Mouse (Mus musculus) MEL (cell line): ENCODE measurements around the gene Atxn2. TPM values are rescaled to one million over a fixed set of nuclear protein-coding genes. Genes with fewer than 3 reads are reported as not detected.

Source experiments
- DNase-seq: peaks from one replicate; pipeline ENCODE4 v3.0.0; 2011; ENCODE audit warnings: low read depth, low spot score
- H3K27ac ChIP-seq: 2 replicates; pipeline ENCODE4 v1.5.1; 2012; ENCODE audit warnings: low read depth, mild to moderate bottlenecking, control low read depth, low read length, moderate library complexity; ENCODE audit not compliant: control insufficient read depth
- H3K27me3 ChIP-seq, 2 experiments: fragments of 150-350 bp in 1 of 2; sonication (generic) in 1 of 2; 2 replicates each; pipeline ENCODE4 v1.6.1; 2012; ENCODE audit warnings: low read length in 2 of 2, mild to moderate bottlenecking in 2 of 2, improper control_type of control experiment in 1 of 2, moderate library complexity in 1 of 2; ENCODE audit not compliant: insufficient read depth in 2 of 2, control insufficient read depth in 1 of 2
- H3K36me3 ChIP-seq, 2 experiments: 2 replicates each; pipeline ENCODE4 v1.6.1; 2012 to 2014; ENCODE audit warnings: low read length in 2 of 2, improper control_type of control experiment in 1 of 2, inconsistent platforms in 1 of 2, mild to moderate bottlenecking in 1 of 2; ENCODE audit not compliant: insufficient read depth in 2 of 2, control insufficient read depth in 1 of 2
- H3K4me1 ChIP-seq, 2 experiments: fragments of 150-350 bp in 1 of 2; sonication (generic) in 1 of 2; 2 replicates each; pipeline ENCODE4 v1.6.1; 2012; ENCODE audit warnings: low read length in 2 of 2, improper control_type of control experiment in 1 of 2, mild to moderate bottlenecking in 1 of 2; ENCODE audit not compliant: insufficient read depth in 2 of 2, control insufficient read depth in 1 of 2
- H3K4me3 ChIP-seq, 2 experiments: fragments of 150-350 bp in 1 of 2; sonication (generic) in 1 of 2; 2 replicates each; pipeline ENCODE4 v1.5.1; 2012; ENCODE audit warnings: low read depth in 2 of 2, low read length in 2 of 2, mild to moderate bottlenecking in 2 of 2, moderate library complexity in 2 of 2, control low read depth in 1 of 2, improper control_type of control experiment in 1 of 2; ENCODE audit not compliant: control insufficient read depth in 1 of 2, insufficient read depth in 1 of 2
- H3K79me2 ChIP-seq: 2 replicates; pipeline ENCODE4 v1.6.1; 2012; ENCODE audit warnings: mild to moderate bottlenecking, low read length, moderate library complexity; ENCODE audit not compliant: control insufficient read depth, poor library complexity, insufficient read depth
- H3K9ac ChIP-seq: 2 replicates; pipeline ENCODE4 v1.6.1; 2012; ENCODE audit warnings: low read depth, mild to moderate bottlenecking, control low read depth, low read length, moderate library complexity; ENCODE audit not compliant: control insufficient read depth, poor library complexity, severe bottlenecking
- H3K9me3 ChIP-seq: fragments of 150-350 bp; sonication (generic); replicated peaks from 2 replicates; pipeline ENCODE4 v1.6.1; 2012; ENCODE audit warnings: mild to moderate bottlenecking, low read length, improper control_type of control experiment, moderate library complexity; ENCODE audit not compliant: insufficient read depth
- BHLHE40 ChIP-seq: IDR thresholded peaks from 2 replicates; pipeline ENCODE4 v1.6.1; 2012; ENCODE audit warnings: low read depth, mild to moderate bottlenecking, inconsistent platforms, low read length, improper control_type of control experiment, borderline replicate concordance
- CHD1 ChIP-seq: IDR thresholded peaks from 2 replicates; pipeline ENCODE4 v1.6.1; 2012; ENCODE audit warnings: low read depth, mild to moderate bottlenecking, inconsistent platforms, low read length, improper control_type of control experiment
- CHD2 ChIP-seq: IDR thresholded peaks from 2 replicates; pipeline ENCODE4 v1.6.1; 2011; ENCODE audit warnings: low read length, improper control_type of control experiment
- CTCF ChIP-seq, 3 experiments: IDR thresholded peaks in 2 of 3; conservative IDR thresholded peaks in 1 of 3; 2 replicates each; pipeline ENCODE4 v1.5.1; 2011 to 2012; ENCODE audit warnings: low read length in 3 of 3, low read depth in 2 of 3, mild to moderate bottlenecking in 2 of 3, improper control_type of control experiment in 1 of 3, inconsistent platforms in 1 of 3, mixed read lengths in 1 of 3, moderate library complexity in 1 of 3; ENCODE audit not compliant: control insufficient read depth in 1 of 3, insufficient read depth in 1 of 3, poor library complexity in 1 of 3, severe bottlenecking in 1 of 3
- ETS1 ChIP-seq: IDR thresholded peaks from 2 replicates; pipeline ENCODE4 v1.6.1; 2012; ENCODE audit warnings: low read depth, mild to moderate bottlenecking, inconsistent platforms, low read length, improper control_type of control experiment, moderate library complexity
- GATA1 ChIP-seq: IDR thresholded peaks from 2 replicates; pipeline ENCODE4 v1.6.1; 2011; ENCODE audit warnings: low read depth, low read length, improper control_type of control experiment
- HCFC1 ChIP-seq: IDR thresholded peaks from 2 replicates; pipeline ENCODE4 v1.6.1; 2012; ENCODE audit warnings: low read depth, mild to moderate bottlenecking, inconsistent platforms, low read length, improper control_type of control experiment, moderate library complexity
- KAT2A ChIP-seq: conservative IDR thresholded peaks from 2 replicates; pipeline ENCODE4 v1.6.1; 2012; ENCODE audit warnings: low read depth, low read length, improper control_type of control experiment, inconsistent platforms
- MAX ChIP-seq: IDR thresholded peaks from 2 replicates; pipeline ENCODE4 v1.6.1; 2011; ENCODE audit warnings: low read length, improper control_type of control experiment
- MAZ ChIP-seq: IDR thresholded peaks from 2 replicates; pipeline ENCODE4 v1.6.1; 2012; ENCODE audit warnings: low read depth, mild to moderate bottlenecking, inconsistent platforms, low read length, improper control_type of control experiment
- MEF2A ChIP-seq: IDR thresholded peaks from 2 replicates; pipeline ENCODE4 v1.6.1; 2014; ENCODE audit warnings: low read depth, mild to moderate bottlenecking, inconsistent platforms, low read length, improper control_type of control experiment; ENCODE audit not compliant: poor library complexity, insufficient replicate concordance, severe bottlenecking; ENCODE audit errors: extremely low read depth
- MXI1 ChIP-seq: IDR thresholded peaks from 2 replicates; pipeline ENCODE4 v1.6.1; 2011; ENCODE audit warnings: mild to moderate bottlenecking, low read depth, low read length, improper control_type of control experiment
- MYB ChIP-seq: IDR thresholded peaks from 2 replicates; pipeline ENCODE4 v1.6.1; 2011; ENCODE audit warnings: mild to moderate bottlenecking, low read depth, low read length, improper control_type of control experiment
- MYC ChIP-seq: IDR thresholded peaks from 2 replicates; pipeline ENCODE4 v1.6.1; 2011; ENCODE audit warnings: low read depth, mild to moderate bottlenecking, low read length, improper control_type of control experiment, moderate library complexity
- NELFE ChIP-seq: IDR thresholded peaks from 2 replicates; pipeline ENCODE4 v1.6.1; 2011; ENCODE audit warnings: low read depth, low read length, improper control_type of control experiment
- POLR2A ChIP-seq, 2 experiments: IDR thresholded peaks; 2 replicates each; pipeline ENCODE4 v1.6.1; 2011 to 2012; ENCODE audit warnings: low read length in 2 of 2, mild to moderate bottlenecking in 2 of 2, control low read depth in 1 of 2, improper control_type of control experiment in 1 of 2, low read depth in 1 of 2, moderate library complexity in 1 of 2; ENCODE audit not compliant: control insufficient read depth in 1 of 2, insufficient read depth in 1 of 2, poor library complexity in 1 of 2
- POLR2AphosphoS2 ChIP-seq: IDR thresholded peaks from 2 replicates; pipeline ENCODE4 v1.6.1; 2011; ENCODE audit warnings: low read length, improper control_type of control experiment
- RAD21 ChIP-seq: IDR thresholded peaks from 2 replicates; pipeline ENCODE4 v1.6.1; 2011; ENCODE audit warnings: mild to moderate bottlenecking, low read depth, low read length, improper control_type of control experiment
- RCOR1 ChIP-seq: IDR thresholded peaks from 2 replicates; pipeline ENCODE4 v1.6.1; 2012; ENCODE audit warnings: low read depth, mild to moderate bottlenecking, inconsistent platforms, low read length, improper control_type of control experiment
- SIN3A ChIP-seq: IDR thresholded peaks from 2 replicates; pipeline ENCODE4 v1.6.1; 2012; ENCODE audit warnings: low read length, improper control_type of control experiment, inconsistent platforms
- SMC3 ChIP-seq: IDR thresholded peaks from 2 replicates; pipeline ENCODE4 v1.6.1; 2011; ENCODE audit warnings: low read depth, low read length, improper control_type of control experiment
- TAL1 ChIP-seq: IDR thresholded peaks from 2 replicates; pipeline ENCODE4 v1.6.1; 2012; ENCODE audit warnings: mild to moderate bottlenecking, inconsistent platforms, low read length, moderate library complexity, mixed read lengths
- TBP ChIP-seq: IDR thresholded peaks from 2 replicates; pipeline ENCODE4 v1.8.0; 2011; ENCODE audit warnings: low read depth, low read length, improper control_type of control experiment
- TCF12 ChIP-seq: IDR thresholded peaks from 2 replicates; pipeline ENCODE4 v1.6.1; 2014; ENCODE audit warnings: low read depth, mild to moderate bottlenecking, inconsistent platforms, low read length, improper control_type of control experiment, moderate library complexity
- UBTF ChIP-seq: IDR thresholded peaks from 2 replicates; pipeline ENCODE4 v1.6.1; 2012; ENCODE audit warnings: low read depth, mild to moderate bottlenecking, inconsistent platforms, low read length, improper control_type of control experiment, moderate library complexity, borderline replicate concordance; ENCODE audit not compliant: insufficient read depth
- USF1 ChIP-seq: IDR thresholded peaks from 2 replicates; pipeline ENCODE4 v1.6.1; 2014; ENCODE audit warnings: low read depth, mild to moderate bottlenecking, inconsistent platforms, low read length, improper control_type of control experiment, moderate library complexity
- USF2 ChIP-seq, 2 experiments: IDR thresholded peaks; 2 replicates each; pipeline ENCODE4 v1.6.1; 2011 to 2012; ENCODE audit warnings: improper control_type of control experiment in 2 of 2, low read length in 2 of 2, borderline replicate concordance in 1 of 2, inconsistent platforms in 1 of 2, low read depth in 1 of 2, mild to moderate bottlenecking in 1 of 2; ENCODE audit not compliant: insufficient read depth in 1 of 2
- ZC3H11A ChIP-seq: IDR thresholded peaks from 2 replicates; pipeline ENCODE4 v1.6.1; 2012; ENCODE audit warnings: low read depth, mild to moderate bottlenecking, inconsistent platforms, low read length, improper control_type of control experiment
- ZKSCAN1 ChIP-seq: IDR thresholded peaks from 2 replicates; pipeline ENCODE4 v1.6.1; 2012; ENCODE audit warnings: low read depth, mild to moderate bottlenecking, inconsistent platforms, low read length, improper control_type of control experiment, moderate library complexity
- ZMIZ1 ChIP-seq: IDR thresholded peaks from 2 replicates; pipeline ENCODE4 v1.6.1; 2012; ENCODE audit warnings: low read depth, mild to moderate bottlenecking, inconsistent platforms, low read length, improper control_type of control experiment, moderate library complexity
- polyA plus RNA-seq, 2 experiments: library from polyadenylated mRNA; stranded (reverse) in 1 of 2; unstranded in 1 of 2; fragments of >175 nt in 1 of 2; fragments of >200 nt in 1 of 2; gene quantifications; 2 replicates each; pipeline versions ENCODE4 v1.2.1 to v1.2.4; 2012; ENCODE audit warnings: low replicate concordance in 2 of 2, low read depth in 1 of 2; ENCODE audit not compliant: insufficient read length in 2 of 2, insufficient read depth in 1 of 2, missing spikeins in 1 of 2
- total RNA-seq: library from RNA; depleted of rRNA; stranded (reverse); fragments of 300-350 nt; gene quantifications from 2 replicates; pipeline ENCODE4 v1.2.3, GENCODE M21; 2012; rRNA removed

The Atxn2 gene
- total RNA-seq (16.3 and 18.5 TPM in 2 replicates), polyA plus RNA-seq (100 to 1,000 TPM in 1 of 2 experiments, 10 to 100 TPM in 1; 85.4 to 476 TPM)

GRCm38 (mm10) chr5:121711174-121711927 lies at the start of gene Atxn2:
Gene Atxn2 (plus strand): TSS chr5:121711337.
- Histone ChIP-seq H3K9ac (peak within 1 kb of the TSS; percentile 97), H3K27me3 (no peaks in the 10 kb centered on the region), H3K4me3 (peak within 1 kb of the TSS; percentile 98 to 99), H3K4me1 (peaks cover 4 to 9% of the 10 kb centered on the region in 2 experiments), H3K79me2 (peaks cover 46% of the 10 kb centered on the region), H3K9me3 (no peaks in the 10 kb centered on the region), H3K36me3 (peaks cover 0 to 13% of the 10 kb centered on the region in 2 experiments; a peak in 2 of 4 replicates), H3K27ac (peak within 1 kb of the TSS; percentile 70)
- DNase-seq = peak; percentile 91
- TF ChIP-seq BHLHE40 (peak; percentile 95), SMC3 (peak; percentile 10; the same call in 1 of the 2 replicates), MEF2A (no peak), KAT2A (peak; percentile 57), TAL1 (no peak), UBTF (no peak), RAD21 (no peak), ETS1 (0 out of 2 replicates have a peak, but pooled peaks have one; percentile 35), HCFC1 (peak; percentile 78), TCF12 (peak; percentile 44), SIN3A (peak; percentile 81), USF2 (IDR thresholded peaks at IDR 0.05; ENCODE audit: borderline replicate concordance in 1 of 2, insufficient read depth in 1 of 2, low read depth in 1 of 2, low read length in 2 of 2) (peak in 1 of 2 experiments; percentile 40; a peak in 1 of 4 replicates), POLR2A (IDR thresholded peaks at IDR 0.05; ENCODE audit: control insufficient read depth in 1 of 2, insufficient read depth in 1 of 2, low read depth in 1 of 2, low read length in 2 of 2, poor library complexity in 1 of 2) (peak; percentile 71 to 92), GATA1 (no peak), CHD1 (0 out of 2 replicates have a peak, but pooled peaks have one; percentile 22), ZC3H11A (no peak), RCOR1 (no peak; the same call in 1 of the 2 replicates), CTCF (IDR thresholded peaks at IDR 0.05 in 2 of 3, conservative IDR thresholded peaks at IDR 0.05 in 1 of 3; ENCODE audit: control insufficient read depth in 1 of 3, insufficient read depth in 1 of 3, low read depth in 2 of 3, low read length in 3 of 3, poor library complexity in 1 of 3, severe bottlenecking in 1 of 3) (no peak), POLR2AphosphoS2 (peak; percentile 93), MXI1 (peak; percentile 86), TBP (0 out of 2 replicates have a peak, but pooled peaks have one; percentile 55), MYB (0 out of 2 replicates have a peak, but pooled peaks have one; percentile 16), CHD2 (no peak), ZKSCAN1 (peak; percentile 95), MYC (peak; percentile 79; the same call in 1 of the 2 replicates), USF1 (peak; percentile 85), MAZ (peak; percentile 97; the same call in 1 of the 2 replicates), ZMIZ1 (0 out of 2 replicates have a peak, but pooled peaks have one; percentile 60), NELFE (peak; percentile 97), MAX (peak; percentile 88)
